Mouse (Mus musculus) hindlimb bud, embryonic 11.5 days (tissue): ENCODE results near the gene C130026I21Rik.
"Not testable (repeated sequence)": the region's sequence is repeated elsewhere in the genome, so short reads cannot be mapped to it uniquely, and the experiment has no call there.

Experiments
- DNase-seq: peaks from one replicate; pipeline ENCODE4 v3.0.0-alpha.2; 2012; ENCODE audit warnings: low read depth, low spot score; ENCODE audit errors: extremely low spot score

C130026I21Rik gene

GRCm38 (mm10) chr1:85133671-85134070 lies 136.7 kb downstream of the C130026I21Rik start:
- DNase-seq, result not testable (repeated sequence)

- DNase-seq, result not testable (repeated sequence)
Observed at GRCm38 (mm10) chr1:85121841-85122240, 148.5 kb downstream of the C130026I21Rik start.

GRCm38 (mm10) chr1:85118341-85118740 lies 152.0 kb downstream of the C130026I21Rik start:
- DNase-seq, result not testable (repeated sequence)

- DNase-seq, result not testable (repeated sequence)
Observed at GRCm38 (mm10) chr1:85117537-85117936, 152.8 kb downstream of the C130026I21Rik start.

GRCm38 (mm10) chr1:85114666-85115402 lies 155.5 kb downstream of the C130026I21Rik start:
- DNase-seq, result not testable (repeated sequence)

- DNase-seq, result not testable (repeated sequence)
Observed at GRCm38 (mm10) chr1:85114078-85114477, 156.3 kb downstream of the C130026I21Rik start.

GRCm38 (mm10) chr1:85112889-85113288 lies 157.5 kb downstream of the C130026I21Rik start:
- DNase-seq, result not testable (repeated sequence)

GRCm38 (mm10) chr1:85112266-85112665 lies 158.1 kb downstream of the C130026I21Rik start:
- DNase-seq, result not testable (repeated sequence)

- DNase-seq, result not testable (repeated sequence)
Observed at GRCm38 (mm10) chr1:85111572-85111971, 158.8 kb downstream of the C130026I21Rik start.

- DNase-seq, result not testable (repeated sequence)
Observed at GRCm38 (mm10) chr1:85110876-85111275, 159.5 kb downstream of the C130026I21Rik start.

- not testable (repeated sequence) for DNase-seq
Observed at GRCm38 (mm10) chr1:85109753-85110152, 160.6 kb downstream of the C130026I21Rik start, which contains the start of gene A530032D15Rik. A530032D15Rik (minus strand) TSS chr1:85109853.

- not testable (repeated sequence) for DNase-seq
Observed at GRCm38 (mm10) chr1:85106013-85106412, 164.4 kb downstream of the C130026I21Rik start.

- DNase-seq, result not testable (repeated sequence)
Observed at GRCm38 (mm10) chr1:85105336-85105735, 165.0 kb downstream of the C130026I21Rik start.

- not testable (repeated sequence) for DNase-seq
Observed at GRCm38 (mm10) chr1:85101754-85102153, 168.6 kb downstream of the C130026I21Rik start.

GRCm38 (mm10) chr1:85099864-85100263 lies 170.5 kb downstream of the C130026I21Rik start, which contains the start of gene Gm10553:
Gm10553 (plus strand) TSS chr1:85100164.
- not testable (repeated sequence) for DNase-seq

GRCm38 (mm10) chr1:85099081-85099480 lies 171.3 kb downstream of the C130026I21Rik start:
- not testable (repeated sequence) for DNase-seq

- not testable (repeated sequence) for DNase-seq
Observed at GRCm38 (mm10) chr1:85093011-85093572, 177.3 kb downstream of the C130026I21Rik start.

GRCm38 (mm10) chr1:85092169-85092568 lies 178.2 kb downstream of the C130026I21Rik start:
- DNase-seq, result not testable (repeated sequence)

- not testable (repeated sequence) for DNase-seq
Observed at GRCm38 (mm10) chr1:85086211-85086610, 184.2 kb downstream of the C130026I21Rik start.

GRCm38 (mm10) chr1:85084803-85085202 lies 185.6 kb downstream of the C130026I21Rik start:
- DNase-seq, result not testable (repeated sequence)

GRCm38 (mm10) chr1:85073099-85073498 lies 197.3 kb downstream of the C130026I21Rik start:
- DNase-seq, result not testable (repeated sequence)

GRCm38 (mm10) chr1:85071690-85072089 lies 198.7 kb downstream of the C130026I21Rik start:
- DNase-seq, result not testable (repeated sequence)
